Mouse (Mus musculus) embryonic facial prominence, embryonic 15.5 days (tissue): ENCODE data around the gene Cx3cl1. TPM values are rescaled to one million over a fixed set of nuclear protein-coding genes. Genes with fewer than 3 reads are reported as not detected.

Source experiments
- ATAC-seq: fragments of 200-750 bp; cut with Nextera tagmentation; 2 replicates; pipeline ENCODE4 v1.8.0; 2017; ENCODE audit warnings: low read depth, moderate TSS enrichment; ENCODE audit not compliant: insufficient number of reproducible peaks, low FRiP score, low TSS enrichment
- H3K27ac ChIP-seq: fragments of 300-500 bp; sonication (generic); replicated peaks from 2 replicates; pipeline ENCODE4 v1.5.1; 2015; ENCODE audit warnings: mild to moderate bottlenecking, inconsistent platforms
- H3K27me3 ChIP-seq: fragments of 300-500 bp; sonication (generic); 2 replicates; pipeline ENCODE4 v1.6.1; 2015; ENCODE audit warnings: inconsistent platforms
- H3K36me3 ChIP-seq: fragments of 300-500 bp; sonication (generic); 2 replicates; pipeline ENCODE4 v1.6.1; 2015; ENCODE audit warnings: mild to moderate bottlenecking, inconsistent platforms
- H3K4me1 ChIP-seq: fragments of 300-500 bp; sonication (generic); 2 replicates; pipeline ENCODE4 v1.6.1; 2015; ENCODE audit warnings: inconsistent platforms
- H3K4me2 ChIP-seq: fragments of 300-500 bp; sonication (generic); replicated peaks from 2 replicates; pipeline ENCODE4 v1.6.1; 2015; ENCODE audit warnings: mild to moderate bottlenecking, inconsistent platforms
- H3K4me3 ChIP-seq: fragments of 300-500 bp; sonication (generic); replicated peaks from 2 replicates; pipeline ENCODE4 v1.5.1; 2015; ENCODE audit warnings: mild to moderate bottlenecking, inconsistent platforms
- H3K9ac ChIP-seq: fragments of 300-500 bp; sonication (generic); 2 replicates; pipeline ENCODE4 v1.6.1; 2015; ENCODE audit warnings: inconsistent platforms
- H3K9me3 ChIP-seq: fragments of 300-500 bp; sonication (generic); replicated peaks from 2 replicates; pipeline ENCODE4 v1.6.1; 2016; ENCODE audit warnings: inconsistent platforms
- WGBS: fragments of 180-500 bp; shearing (Covaris S2); methylation state at CpG from one replicate; pipeline ENCODE4 v1.1.7; 2015; 5-methylcytosine and 5-hydroxymethylcytosine counted together
- polyA plus RNA-seq: library from polyadenylated mRNA; unstranded; fragments of >200 nt; fragmentation: Nextera tagmentation; extraction: Ambion mirVana; gene quantifications from 2 replicates; pipeline ENCODE4 v1.2.1, GENCODE M21; 2015

Gene Cx3cl1
- polyA plus RNA-seq, 1 experiment from 2014 or later, result 13.7 TPM

- 58% methylated on average over 12 of the region's 12 CpGs for WGBS
- ATAC-seq, result no peak
These were observed 13.6 kb downstream of the Cx3cl1 start for GRCm38 (mm10) chr8:94785247-94785985.

GRCm38 (mm10) chr8:94785995-94786595, 14.3 kb downstream of the Cx3cl1 start:
- Histone ChIP-seq H3K4me1 (peaks cover 28% of the 10 kb centered on the region), H3K27ac (no peak overlapping the region), H3K9ac (no peak overlapping the region), H3K9me3 (no peaks in the 10 kb centered on the region), H3K36me3 (no peaks in the 10 kb centered on the region), H3K4me3 (no peak overlapping the region), H3K27me3 (no peaks in the 10 kb centered on the region), H3K4me2 (no peak overlapping the region)
- 58% methylated on average over 6 of the region's 6 CpGs for WGBS
- ATAC-seq, result no peak

More at GRCm38 (mm10) chr8:94785247-94785985, 13.6 kb downstream of the Cx3cl1 start:
- H3K36me3 ChIP-seq, result no peaks in the 10 kb centered on the region
- H3K27me3 ChIP-seq, result no peaks in the 10 kb centered on the region
- no peaks in the 10 kb centered on the region for H3K9me3 ChIP-seq
- peaks cover 28% of the 10 kb centered on the region for H3K4me1 ChIP-seq
- H3K4me2 ChIP-seq, result no peak overlapping the region
- H3K9ac ChIP-seq, result no peak overlapping the region
- no peak overlapping the region for H3K4me3 ChIP-seq
- H3K27ac ChIP-seq, result no peak overlapping the region

DNA sequence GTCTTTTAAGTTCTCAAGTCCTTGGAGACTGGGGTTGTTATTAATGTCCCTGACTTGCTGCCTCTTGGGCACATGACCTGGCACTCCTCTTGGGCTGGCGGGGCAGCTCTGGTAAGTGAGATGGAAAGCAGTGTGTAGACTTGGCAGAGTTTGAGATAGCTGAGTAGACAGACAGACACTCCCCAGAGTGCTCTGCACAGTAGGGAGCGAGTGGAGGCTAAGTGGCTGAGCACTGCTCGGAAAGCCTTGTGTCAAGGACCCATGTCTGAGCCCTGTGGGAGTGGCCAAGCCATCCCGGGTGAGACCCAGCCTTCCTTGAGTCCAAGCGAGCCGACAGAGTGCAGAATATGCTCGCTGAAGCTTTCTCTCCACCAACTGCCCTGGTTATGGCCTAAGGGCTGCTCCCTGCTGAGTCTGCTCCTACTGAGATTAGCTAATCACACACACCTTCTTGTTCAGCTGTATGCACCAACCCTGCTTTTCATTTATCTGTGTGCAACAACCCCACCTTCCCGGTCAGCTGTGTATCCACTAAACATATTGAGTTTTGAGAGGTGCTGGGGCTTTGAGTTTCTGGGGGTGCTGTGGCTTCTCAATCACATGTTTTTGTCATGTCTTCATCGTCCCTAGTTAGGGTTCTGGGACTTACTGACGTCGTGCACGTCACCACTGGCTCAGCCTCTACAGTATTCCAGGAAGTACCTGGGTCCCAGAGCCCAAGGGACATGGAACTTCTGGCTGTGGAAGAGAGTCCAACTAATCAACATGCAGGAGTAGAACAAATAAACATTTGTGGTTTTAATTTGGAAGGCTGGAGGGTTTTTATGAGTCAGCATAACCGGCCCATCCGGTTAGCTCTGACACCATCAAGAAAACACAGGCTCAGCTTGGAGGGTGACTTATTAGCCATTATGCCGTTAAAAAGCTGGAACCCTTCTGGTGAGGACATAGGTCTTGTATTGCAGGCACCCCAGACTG, 16.0 kb downstream of the Cx3cl1 start:
- no peaks in the 10 kb centered on the region for H3K36me3 ChIP-seq
- no peak overlapping the region for H3K4me2 ChIP-seq
- no peaks in the 10 kb centered on the region for H3K9me3 ChIP-seq
- no peak overlapping the region for H3K4me3 ChIP-seq
- no peak for ATAC-seq
- peaks cover 19% of the 10 kb centered on the region for H3K4me1 ChIP-seq
- 52% methylated on average over 15 of the region's 15 CpGs for WGBS
- H3K27ac ChIP-seq, result no peak overlapping the region
- no peaks in the 10 kb centered on the region for H3K27me3 ChIP-seq
- H3K9ac ChIP-seq, result no peak overlapping the region

DNA sequence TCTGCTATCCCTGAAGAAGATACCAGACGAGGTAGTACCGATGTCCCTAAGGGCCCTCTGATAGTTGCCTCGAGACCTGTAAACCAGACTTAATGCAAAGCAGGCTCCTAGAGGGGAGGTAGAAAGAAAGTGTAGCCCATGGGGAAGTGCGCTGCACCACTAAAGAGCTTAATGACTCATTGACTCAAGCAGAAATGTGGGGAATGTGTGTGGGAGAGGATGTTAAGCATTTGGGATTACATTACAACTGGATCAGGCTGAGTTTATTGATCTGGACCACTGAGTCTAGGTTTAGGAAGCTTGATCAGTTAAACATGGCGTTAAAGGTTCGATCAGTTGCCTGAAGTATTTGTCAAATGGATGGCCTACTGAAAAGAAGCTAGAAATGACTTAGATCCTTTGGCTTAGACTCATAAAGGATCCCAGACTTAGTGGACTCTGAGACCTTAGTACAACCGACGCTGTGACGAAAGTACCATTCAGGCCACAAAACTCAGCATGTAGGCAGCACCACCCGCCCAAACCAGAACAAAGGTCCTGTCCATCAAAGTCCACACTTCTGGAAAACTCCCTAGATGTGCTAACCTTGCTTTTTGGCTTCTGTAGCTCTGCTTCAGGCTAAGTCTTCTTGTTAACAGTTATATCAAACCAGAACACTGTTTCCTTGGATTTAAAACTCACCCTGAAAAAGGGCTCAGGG, 17.6 kb downstream of the Cx3cl1 start:
- H3K36me3 ChIP-seq, result no peaks in the 10 kb centered on the region
- WGBS, result 66% methylated on average over 10 of the region's 10 CpGs

DNA sequence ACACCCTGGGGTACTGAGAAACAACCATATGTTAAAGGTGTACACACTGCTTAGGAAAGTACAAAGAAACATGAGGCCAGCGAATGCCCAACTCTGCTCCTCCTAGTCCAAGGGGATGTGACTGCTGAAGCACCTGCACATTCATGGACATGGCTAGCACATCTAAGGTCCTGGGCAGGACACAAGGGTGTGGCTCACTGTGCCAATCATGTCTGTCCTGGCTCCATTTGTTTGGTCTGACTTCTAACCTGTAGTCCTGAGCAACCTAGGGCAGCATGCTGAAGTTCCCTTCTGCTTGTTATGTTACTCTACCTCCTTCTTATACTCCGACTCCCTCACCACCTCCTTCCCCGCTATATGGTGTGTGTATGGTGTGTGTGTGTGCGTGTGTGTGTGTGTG, 22.6 kb downstream of the Cx3cl1 start:
- no peak overlapping the region for H3K4me3 ChIP-seq
- no peaks in the 10 kb centered on the region for H3K36me3 ChIP-seq
- no peak for ATAC-seq
- no peak overlapping the region for H3K9ac ChIP-seq
- no peak overlapping the region for H3K27ac ChIP-seq
- 89% methylated on average over 4 of the region's 4 CpGs for WGBS
- H3K27me3 ChIP-seq, result no peaks in the 10 kb centered on the region
- no peaks in the 10 kb centered on the region for H3K4me1 ChIP-seq
- H3K9me3 ChIP-seq, result no peaks in the 10 kb centered on the region
- no peak overlapping the region for H3K4me2 ChIP-seq

More for the DNA sequence above, 17.6 kb downstream of the Cx3cl1 start:
- H3K4me1 ChIP-seq, result peaks cover 16% of the 10 kb centered on the region
- H3K4me3 ChIP-seq, result no peak overlapping the region
- H3K9me3 ChIP-seq, result no peaks in the 10 kb centered on the region
- no peak for ATAC-seq
- H3K27ac ChIP-seq, result no peak overlapping the region
- no peak overlapping the region for H3K9ac ChIP-seq
- H3K4me2 ChIP-seq, result no peak overlapping the region
- no peaks in the 10 kb centered on the region for H3K27me3 ChIP-seq

DNA sequence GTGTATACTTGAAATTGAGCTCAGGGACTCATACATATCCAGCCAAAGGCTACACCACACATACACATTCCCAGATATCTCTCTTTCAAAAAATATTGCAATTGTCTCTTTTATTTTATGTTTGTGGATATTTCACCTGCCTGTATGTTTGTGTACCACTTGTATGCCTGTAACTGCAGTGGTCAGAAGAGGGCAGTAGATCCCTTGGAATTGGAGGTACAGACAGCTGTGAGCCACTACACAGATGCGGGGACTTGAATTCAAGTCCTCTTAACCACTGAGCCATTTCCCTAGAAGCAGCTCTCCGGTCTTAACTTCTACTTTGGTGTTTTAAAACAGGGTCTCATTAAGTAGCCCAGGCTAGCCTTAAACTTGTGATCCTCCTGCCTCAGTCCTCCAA, 23.0 kb downstream of the Cx3cl1 start:
- WGBS, result 94% methylated on average over 2 of the region's 2 CpGs
- Histone ChIP-seq H3K4me2 (no peak overlapping the region), H3K9me3 (no peaks in the 10 kb centered on the region), H3K27ac (no peak overlapping the region), H3K36me3 (no peaks in the 10 kb centered on the region), H3K27me3 (no peaks in the 10 kb centered on the region), H3K4me1 (no peaks in the 10 kb centered on the region), H3K4me3 (no peak overlapping the region), H3K9ac (no peak overlapping the region)
- no peak for ATAC-seq

DNA sequence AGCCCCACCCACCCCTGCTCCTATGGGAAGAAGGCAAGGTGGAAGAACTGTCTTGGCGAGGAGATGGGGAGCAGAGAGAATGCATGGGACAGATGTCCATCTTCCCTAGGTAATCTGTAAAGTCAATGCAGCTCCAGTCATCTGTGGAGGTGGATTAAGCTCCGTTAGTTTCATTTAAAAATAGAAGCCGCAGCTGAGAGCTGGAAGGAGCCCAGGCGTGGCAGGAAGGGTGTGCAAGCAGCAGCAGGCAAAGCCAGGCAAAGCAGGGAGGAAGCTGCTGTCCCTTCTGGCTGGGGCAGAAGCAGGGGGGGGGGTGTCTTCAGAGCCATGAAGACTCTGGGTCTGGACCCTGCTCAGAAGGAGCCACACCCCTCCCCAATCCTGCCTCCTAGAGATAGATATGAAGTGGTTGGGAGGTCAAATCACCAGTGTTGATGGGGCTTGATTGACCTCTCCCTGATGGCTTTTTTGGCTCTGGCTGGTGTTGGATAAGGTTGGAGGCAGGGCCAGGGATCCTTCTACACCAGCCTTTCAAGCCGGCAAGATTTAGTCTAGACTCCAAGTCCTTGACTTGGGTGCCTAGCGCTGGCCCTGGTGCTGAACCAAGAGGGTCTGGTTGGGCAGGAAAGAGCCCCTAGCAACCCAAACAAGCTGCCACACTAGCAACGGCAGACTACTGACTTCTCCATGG, 28.6 kb downstream of the Cx3cl1 start:
- WGBS, result 63% methylated on average over 7 of the region's 7 CpGs
- Histone ChIP-seq H3K4me2 (no peak overlapping the region), H3K4me1 (no peaks in the 10 kb centered on the region), H3K36me3 (no peaks in the 10 kb centered on the region), H3K9ac (no peak overlapping the region), H3K9me3 (no peaks in the 10 kb centered on the region), H3K27me3 (no peaks in the 10 kb centered on the region), H3K27ac (no peak overlapping the region), H3K4me3 (no peak overlapping the region)
- ATAC-seq, result no peak

DNA sequence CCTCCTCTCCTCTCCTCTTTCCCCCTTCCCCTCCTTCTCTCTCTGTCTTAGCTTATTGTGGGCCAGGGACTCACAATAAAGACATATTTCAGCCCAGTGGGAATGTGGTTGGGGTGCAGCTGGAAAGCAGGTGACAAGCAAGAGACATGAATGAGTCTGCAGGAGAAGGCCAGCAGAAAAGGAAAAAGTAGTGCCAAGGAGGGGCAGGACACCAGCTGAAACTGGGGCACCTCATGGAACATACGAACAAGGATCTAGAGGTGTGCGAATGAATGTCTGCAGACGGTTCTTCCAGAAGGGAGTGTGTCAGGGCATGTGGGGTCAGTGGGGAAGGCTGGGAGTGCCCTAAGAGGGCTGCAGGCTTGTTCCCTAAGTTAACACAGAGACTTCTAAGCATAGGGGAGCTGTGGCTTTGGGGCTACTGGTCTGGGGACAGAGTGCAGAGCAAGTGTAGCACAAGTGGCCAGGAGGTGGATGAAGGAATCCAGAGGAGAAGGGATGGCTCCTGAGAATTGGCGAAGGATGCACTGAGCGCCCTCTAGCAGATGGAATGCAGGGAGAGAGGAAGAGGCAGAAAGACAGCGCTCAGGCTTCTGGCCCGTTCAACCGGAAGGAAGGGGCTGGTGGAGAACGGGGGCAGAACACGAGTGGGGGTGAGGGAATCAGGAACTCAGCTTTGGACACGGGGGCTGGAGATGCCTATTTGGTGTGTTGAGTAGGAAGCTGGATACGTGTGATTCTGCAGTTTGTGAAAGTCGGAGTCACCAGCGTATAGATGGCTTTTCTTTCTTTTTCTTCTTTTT, 29.7 kb downstream of the Cx3cl1 start:
- Histone ChIP-seq H3K4me3 (no peak overlapping the region), H3K27ac (no peak overlapping the region), H3K27me3 (no peaks in the 10 kb centered on the region), H3K4me1 (no peaks in the 10 kb centered on the region), H3K4me2 (no peak overlapping the region), H3K9me3 (no peaks in the 10 kb centered on the region), H3K9ac (no peak overlapping the region), H3K36me3 (no peaks in the 10 kb centered on the region)
- ATAC-seq, result no peak
- 41% methylated on average over 14 of the region's 14 CpGs for WGBS

DNA sequence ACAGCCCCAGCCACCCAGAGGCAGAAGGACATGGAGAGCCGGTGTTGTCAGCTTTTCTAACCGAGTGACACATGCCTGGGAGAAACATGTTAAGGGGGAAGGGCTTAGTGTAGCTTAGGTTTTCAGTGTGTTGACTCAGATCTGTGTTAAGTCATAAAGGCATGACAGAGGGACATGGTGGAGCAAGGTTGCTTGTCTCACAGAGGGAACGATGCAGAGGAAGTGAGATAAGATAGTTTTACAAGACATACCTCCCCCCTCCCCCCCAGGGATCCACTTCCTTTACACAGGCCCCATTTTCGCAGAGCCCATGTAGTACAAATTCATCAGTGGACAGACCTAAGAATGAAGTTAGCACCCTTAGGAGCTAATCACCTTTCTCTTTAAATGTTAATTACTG, 30.6 kb downstream of the Cx3cl1 start:
- no peak overlapping the region for H3K4me2 ChIP-seq
- H3K36me3 ChIP-seq, result no peaks in the 10 kb centered on the region
- no peak overlapping the region for H3K9ac ChIP-seq
- ATAC-seq, result no peak
- H3K4me1 ChIP-seq, result no peaks in the 10 kb centered on the region
- WGBS, result 52% methylated on average over 4 of the region's 4 CpGs
- H3K27ac ChIP-seq, result no peak overlapping the region
- no peaks in the 10 kb centered on the region for H3K9me3 ChIP-seq
- H3K4me3 ChIP-seq, result no peak overlapping the region
- H3K27me3 ChIP-seq, result no peaks in the 10 kb centered on the region

GRCm38 (mm10) chr8:94803551-94803950, 31.7 kb downstream of the Cx3cl1 start:
- ATAC-seq, result no peak
- 76% methylated on average over 6 of the region's 6 CpGs for WGBS
- Histone ChIP-seq H3K36me3 (no peaks in the 10 kb centered on the region), H3K4me3 (no peak overlapping the region), H3K27ac (no peak overlapping the region), H3K9ac (no peak overlapping the region), H3K27me3 (no peaks in the 10 kb centered on the region), H3K4me1 (no peaks in the 10 kb centered on the region), H3K4me2 (no peak overlapping the region), H3K9me3 (no peaks in the 10 kb centered on the region)
